Mouse (Mus musculus) lung, adult 2 months (tissue): ENCODE data around the gene Fgr.

Experiments used
- CTCF ChIP-seq: fragments of 200-500 bp; IDR thresholded peaks from 2 replicates; pipeline ENCODE4 v1.5.1; 2011; ENCODE audit warnings: mild to moderate bottlenecking, low read length, control low read depth; ENCODE audit not compliant: insufficient read depth
- POLR2A ChIP-seq: fragments of 200-500 bp; IDR thresholded peaks from 2 replicates; pipeline ENCODE4 v1.6.1; 2011; ENCODE audit warnings: low read depth, mild to moderate bottlenecking, control low read depth, low read length, borderline replicate concordance; ENCODE audit errors: extremely low read depth

DNA sequence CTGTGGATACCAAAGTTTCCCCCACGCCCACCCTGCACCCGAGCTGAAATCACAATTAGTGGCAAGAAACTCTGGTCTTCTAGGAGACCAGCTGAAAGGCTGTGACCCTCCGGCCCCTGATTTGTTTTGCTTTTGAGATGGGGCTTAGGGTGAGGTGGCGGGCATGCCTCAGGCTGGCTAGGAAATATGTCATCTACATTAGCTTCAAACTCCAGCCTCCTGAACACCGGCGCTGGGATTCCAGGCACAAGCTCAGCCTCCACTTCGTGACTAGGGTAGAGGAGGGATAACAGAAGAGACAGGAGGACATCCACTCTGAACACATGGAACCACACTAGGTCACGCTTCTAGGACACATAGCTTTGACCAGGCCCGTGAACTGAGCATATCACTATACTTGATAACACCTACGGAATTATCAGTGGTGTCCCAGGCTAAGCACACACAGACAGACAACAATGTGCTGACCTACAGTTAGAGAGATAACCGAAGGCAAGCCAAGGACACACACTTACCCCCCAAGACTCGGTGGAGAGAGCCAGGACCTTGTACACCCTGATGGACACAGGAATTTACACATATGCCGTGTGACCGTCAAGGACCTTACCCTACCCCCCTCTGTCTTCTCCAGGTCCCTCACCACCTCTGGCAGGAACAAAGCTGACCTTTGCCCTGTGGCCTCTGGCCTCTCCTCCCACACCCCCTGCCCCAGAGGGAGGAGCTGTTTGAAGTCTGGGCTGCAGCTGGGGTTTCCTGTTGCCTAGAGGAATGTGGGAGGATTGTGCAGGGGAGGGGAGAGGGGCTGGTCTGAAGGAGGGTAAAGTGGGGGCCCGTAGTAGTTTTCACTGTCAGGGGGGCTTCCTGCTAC lies 33.9 kb downstream of the Fgr start:
- no peak for TF ChIP-seq CTCF
- TF ChIP-seq POLR2A: no peak
